25 mouse cellular contexts compared by ENCODE assay signal in the genomic region with DNA sequence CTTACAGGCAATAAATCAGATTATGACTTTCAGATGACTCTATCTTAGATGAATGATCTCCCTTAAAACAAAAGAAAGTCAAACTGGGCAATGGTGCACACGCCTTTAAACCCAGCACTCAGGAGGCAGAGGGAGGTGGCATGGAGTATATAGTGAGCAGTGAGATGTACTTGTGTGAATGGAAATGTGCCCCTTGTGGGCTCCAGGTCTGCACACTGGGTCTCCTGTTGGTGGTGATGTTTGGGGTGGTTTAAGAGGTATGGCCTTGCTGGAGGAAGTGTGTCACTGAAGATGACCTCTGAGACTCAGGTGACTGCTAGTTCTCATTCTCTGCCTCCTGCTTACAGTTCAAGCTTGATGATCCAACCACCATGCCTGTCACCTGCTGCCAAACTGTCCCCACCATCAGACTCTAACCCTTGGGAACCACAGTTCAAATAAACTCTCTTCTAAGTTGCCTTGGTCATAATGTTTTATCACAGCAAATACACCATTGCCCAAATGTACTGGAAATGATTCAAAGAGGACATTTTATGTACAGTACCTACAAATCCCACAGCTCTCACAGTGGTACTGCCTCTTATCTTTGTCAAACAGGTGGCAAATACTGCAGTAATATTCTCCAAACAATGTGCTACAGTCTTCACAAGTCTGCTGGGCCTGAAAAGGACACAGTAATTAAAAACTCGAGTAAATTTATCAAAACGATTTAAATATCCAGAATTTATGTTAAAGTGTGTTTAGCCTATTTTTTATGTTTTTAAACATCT. TPM values are rescaled to one million over a fixed set of nuclear protein-coding genes. Genes with fewer than 3 reads are reported as not detected.
"Had no signal": no experiment of that assay in that cellular context is flagged by ENCODE, and none has a peak within 500 bp of the region (broad histone marks: within the 10 kb centered on the region; RNA-seq: fewer than 3 reads in every experiment).

No protein-coding gene starts in this region.

- H3K27me3 ChIP-seq: liver, embryonic 13.5 days; midbrain, embryonic 13.5 days had no signal

- H3K4me2 ChIP-seq: liver, embryonic 13.5 days; midbrain, embryonic 13.5 days had no signal

- H3K9ac ChIP-seq: liver, embryonic 13.5 days; midbrain, embryonic 13.5 days had no signal

- ATAC-seq: intestine, embryonic 16.5 days; midbrain, embryonic 13.5 days; midbrain, embryonic 16.5 days had no signal

- H3K27ac ChIP-seq: liver, embryonic 13.5 days; midbrain, embryonic 10.5 days; midbrain, embryonic 13.5 days had no signal

- H3K4me3 ChIP-seq: liver, embryonic 13.5 days; midbrain, embryonic 10.5 days; midbrain, embryonic 13.5 days had no signal

- H3K9me3 ChIP-seq: liver, embryonic 13.5 days; midbrain, embryonic 10.5 days; midbrain, embryonic 13.5 days had no signal

- DNase-seq: kidney, adult 18-20 months; kidney, adult 9 months; kidney, postnatal 14 days; kidney, postnatal 4 days; liver, embryonic 13.5 days; lung, adult 2 months; lung, postnatal 14 days; lung, postnatal 4 days; thymus, postnatal 25 days had no signal

RNA-seq across cellular contexts. Expression of gene Odaph, which starts 30.1 kb away (rescaled TPM):
- total RNA-seq: layer of hippocampus, adult 18-20 months; layer of hippocampus, postnatal 14 days; left cerebral cortex, adult 18-20 months; left cerebral cortex, postnatal 36 days; megakaryocyte, adult 5-6 weeks had no signal
- polyA plus RNA-seq: intestine, embryonic 16.5 days; kidney, embryonic 16.5 days; limb, embryonic 11.5 days; limb, embryonic 14.5 days; liver, embryonic 13.5 days; lung, adult 2 months; lung, embryonic 16.5 days; midbrain, embryonic 10.5 days; midbrain, embryonic 13.5 days; midbrain, embryonic 16.5 days; neural tube, embryonic 11.5 days; small intestine, adult 2 months; thymus, postnatal 0 days had no signal
